Mouse (Mus musculus) right cerebral cortex, postnatal 4 days (tissue): Measurements from ENCODE around the gene Cib1.

ENCODE experiments used
- DNase-seq: peaks from one replicate; pipeline ENCODE4 v3.0.0-alpha.2; 2022

Cib1 gene

DNA sequence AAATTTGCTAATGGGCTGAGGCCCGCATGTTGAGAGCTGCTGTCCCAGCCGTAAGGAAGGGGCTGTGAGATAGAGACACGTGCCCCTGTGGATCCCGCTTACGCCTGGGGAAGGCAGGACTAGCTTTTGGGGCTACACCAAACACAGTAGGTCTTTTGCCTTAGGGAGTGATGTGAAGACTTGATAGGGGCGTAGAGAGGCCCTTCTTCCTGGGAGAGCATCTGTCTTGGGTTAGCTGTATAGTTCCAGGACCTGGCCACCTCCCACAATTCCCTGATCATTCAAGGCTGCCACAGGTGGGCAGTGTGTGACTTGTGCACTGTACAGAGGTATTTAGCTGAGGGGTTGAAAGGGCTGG, 32.0 kb downstream of the Cib1 start:
- no peak for DNase-seq

GRCm38 (mm10) chr7:80199851-80200587, 32.6 kb downstream of the Cib1 start:
- DNase-seq, result no peak

- no peak for DNase-seq
Observed at GRCm38 (mm10) chr7:80199286-80199685, 33.3 kb downstream of the Cib1 start.

GRCm38 (mm10) chr7:80198863-80199262, 33.8 kb downstream of the Cib1 start:
- DNase-seq, result peak; percentile 22

GRCm38 (mm10) chr7:80197941-80198778, 34.5 kb downstream of the Cib1 start:
- DNase-seq, result peak; percentile 72

GRCm38 (mm10) chr7:80197371-80197770, 35.2 kb downstream of the Cib1 start:
- no peak for DNase-seq

GRCm38 (mm10) chr7:80195576-80196263, 36.9 kb downstream of the Cib1 start:
- no peak for DNase-seq

DNA sequence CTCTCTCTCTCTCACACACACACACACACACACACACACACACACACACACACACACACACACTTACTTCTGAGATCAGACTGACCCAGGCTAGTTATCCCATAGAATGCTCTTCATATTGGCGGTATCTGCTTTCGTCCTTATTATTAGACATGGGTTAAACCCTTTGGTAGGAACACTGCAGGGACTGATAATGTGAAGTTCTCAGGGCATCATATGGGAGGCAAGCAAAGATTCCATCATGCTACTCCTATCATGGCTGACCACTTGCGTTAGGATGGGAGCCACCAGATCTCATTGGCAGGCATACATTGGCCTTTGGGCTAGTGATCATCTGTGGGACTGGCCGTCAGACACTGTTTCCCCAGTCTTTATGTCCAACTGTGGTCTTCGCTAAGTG, 37.5 kb downstream of the Cib1 start:
- no peak for DNase-seq

GRCm38 (mm10) chr7:80193941-80194739, 38.5 kb downstream of the Cib1 start:
- DNase-seq, result no peak

GRCm38 (mm10) chr7:80192226-80193061, 40.2 kb downstream of the Cib1 start:
- DNase-seq, result peak; percentile 81

- DNase-seq, result no peak
Observed at GRCm38 (mm10) chr7:80191455-80191854, 41.2 kb downstream of the Cib1 start.

- DNase-seq, result no peak
Observed at GRCm38 (mm10) chr7:80189147-80189933, 43.3 kb downstream of the Cib1 start.

GRCm38 (mm10) chr7:80188579-80189125, 44.0 kb downstream of the Cib1 start:
- no peak for DNase-seq

DNA sequence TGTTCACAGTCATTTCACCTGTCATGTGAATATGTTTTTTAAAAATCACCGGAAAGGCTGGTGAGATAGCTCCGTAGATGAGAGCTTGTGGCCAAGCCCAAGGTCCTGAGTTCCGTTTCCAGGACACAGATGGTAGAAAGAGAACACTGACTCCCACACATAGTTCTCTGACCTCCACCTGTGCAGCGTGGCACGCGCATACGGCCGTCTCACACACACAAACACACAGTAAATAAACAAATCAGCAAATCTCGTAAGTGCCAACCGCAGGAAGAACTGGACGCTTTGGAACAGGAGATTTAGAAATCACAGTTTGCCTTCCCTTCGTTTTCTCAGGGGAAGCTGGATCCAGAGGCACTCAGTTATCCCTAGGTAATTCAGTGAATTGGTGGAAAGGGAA, 45.1 kb downstream of the Cib1 start:
- DNase-seq, result no peak

DNA sequence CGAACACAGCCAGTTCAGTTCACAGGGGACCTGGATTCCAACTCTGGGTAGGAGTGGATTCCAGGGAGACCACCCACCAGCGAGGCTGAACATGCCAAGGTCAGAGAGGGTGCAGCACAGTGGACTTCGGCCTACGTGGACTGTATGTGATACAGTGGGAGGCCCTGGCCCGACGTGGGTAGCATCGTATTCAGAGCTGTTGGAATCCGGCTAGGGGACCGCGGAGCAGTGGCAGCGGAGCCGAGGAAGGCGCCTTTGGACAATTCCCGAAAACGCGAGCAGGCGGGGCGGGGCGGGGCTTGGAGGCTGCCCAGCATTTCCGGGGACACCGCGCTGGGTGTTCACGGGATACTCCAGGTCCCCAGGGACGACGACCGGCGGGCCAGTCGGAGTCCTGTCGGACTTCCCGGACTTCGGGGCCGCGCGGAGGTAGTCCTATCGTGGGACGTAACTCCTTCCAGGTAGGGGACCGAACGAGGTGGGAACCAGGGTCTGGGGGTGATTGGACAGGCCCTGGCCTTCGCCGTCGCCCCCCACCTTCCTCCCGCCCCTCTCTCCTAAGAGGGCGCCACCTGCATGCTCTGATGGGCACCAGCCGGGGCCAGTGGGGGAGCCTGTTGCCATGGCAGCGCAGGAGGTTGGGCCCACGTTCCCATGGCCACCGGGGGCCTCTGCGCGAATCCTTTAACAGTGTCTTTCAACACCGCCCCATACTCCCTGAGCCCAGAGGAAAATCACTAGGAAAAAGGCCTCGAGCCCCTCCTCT, 45.9 kb downstream of the Cib1 start, which contains the start of gene Sema4b:
TSS of gene Sema4b (plus strand) at position 311 of the 766 bp plus-strand sequence.
- DNase-seq, result peak; percentile 91

DNA sequence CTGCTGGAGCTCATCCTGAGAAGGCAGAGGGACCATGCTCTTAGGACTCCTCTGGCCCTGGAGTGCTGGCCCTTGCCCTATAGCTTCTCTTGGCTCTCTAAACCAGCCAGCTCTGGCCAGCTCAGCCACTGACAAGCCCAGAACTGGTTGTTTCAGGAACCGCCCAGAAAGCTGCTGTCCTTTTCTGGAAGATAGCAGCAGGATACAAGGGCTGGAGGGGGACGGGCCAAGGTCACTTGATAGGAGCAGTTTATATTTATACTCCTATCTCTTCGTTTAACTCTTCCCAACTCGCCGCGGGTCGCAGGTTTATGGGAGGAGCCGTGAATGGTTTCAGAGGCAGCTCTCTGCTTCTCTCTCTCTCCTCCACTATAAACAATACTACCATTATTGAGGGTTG, 46.6 kb downstream of the Cib1 start:
- no peak for DNase-seq

- no peak for DNase-seq
Observed at GRCm38 (mm10) chr7:80184968-80185367, 47.6 kb downstream of the Cib1 start.

DNA sequence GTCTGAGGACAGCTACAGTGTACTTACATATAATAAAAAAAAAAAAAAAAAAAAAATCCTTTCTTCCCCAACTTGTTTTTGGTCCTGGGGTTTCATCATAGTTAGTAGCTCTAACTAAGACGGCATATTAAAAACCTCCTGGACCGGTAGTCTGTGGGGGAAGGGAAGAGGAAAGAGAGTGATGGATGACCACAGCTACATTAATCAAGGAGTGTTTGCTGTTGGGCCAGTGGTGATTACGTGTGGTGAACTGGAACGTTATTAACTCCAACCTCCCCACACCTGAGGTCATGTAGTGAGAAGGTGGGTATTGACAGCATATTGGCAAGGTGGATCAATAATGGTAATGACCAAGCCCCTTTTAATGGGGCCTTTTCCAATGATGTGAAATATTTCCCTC, 48.1 kb downstream of the Cib1 start:
- no peak for DNase-seq

- no peak for DNase-seq
Observed at GRCm38 (mm10) chr7:80183969-80184368, 48.6 kb downstream of the Cib1 start.

GRCm38 (mm10) chr7:80183466-80183865, 49.1 kb downstream of the Cib1 start:
- DNase-seq, result no peak
